12 mouse cellular contexts compared by ENCODE assay signal in the genomic region with DNA sequence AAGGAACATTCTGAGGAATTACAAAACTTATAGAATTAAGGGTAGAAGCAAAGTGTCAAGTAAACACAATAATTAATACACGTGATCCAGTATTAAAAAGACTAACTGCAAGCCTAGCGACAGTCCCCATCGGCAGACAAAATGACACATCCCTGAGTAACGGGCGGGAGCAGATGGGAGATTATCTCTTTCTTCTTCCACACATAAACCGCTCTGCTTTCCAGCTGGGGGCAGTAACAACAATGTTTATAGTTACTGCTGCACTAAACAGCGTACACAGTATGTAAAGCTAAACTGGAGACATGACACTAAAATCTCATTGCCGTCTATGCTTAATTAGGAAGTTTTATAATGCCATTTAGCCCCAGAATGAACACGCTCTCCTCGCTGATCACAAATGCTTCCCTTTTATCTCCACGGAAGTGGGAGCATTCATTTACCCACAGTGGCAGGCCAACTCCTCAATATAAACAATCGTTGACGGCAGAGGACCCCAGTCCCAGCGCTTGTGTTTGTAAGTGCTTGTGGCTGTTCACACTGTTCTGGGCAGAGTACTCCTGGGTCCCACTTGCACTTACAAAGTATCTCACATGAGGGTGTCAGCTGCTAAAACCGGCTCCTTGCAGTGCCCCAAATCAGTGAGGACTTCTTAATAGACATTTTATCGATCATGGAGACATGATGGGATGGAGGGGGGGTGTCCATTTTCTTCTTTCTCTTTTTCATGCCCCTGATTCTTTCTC. TPM values are rescaled to one million over a fixed set of nuclear protein-coding genes. Genes with fewer than 3 reads are reported as not detected.
A peak's percentile ranks its signal among the peaks of the same experiment; 100 is the strongest.
DNase-seq lines count a peak whose midpoint lies in the region; ATAC-seq and TF ChIP-seq lines count a peak whose summit lies in the region.
"Had no signal": no experiment of that assay in that cellular context is flagged by ENCODE, and none has a peak within 500 bp of the region (broad histone marks: within the 10 kb centered on the region; RNA-seq: fewer than 3 reads in every experiment).

No protein-coding gene starts in this region.

- H3K4me2 ChIP-seq in lung, embryonic 15.5 days: peak overlapping the region; percentile 36
- H3K4me2 ChIP-seq in limb, embryonic 13.5 days (replicated peaks): peak overlapping the region; percentile 38
- H3K4me2 ChIP-seq in stomach, embryonic 16.5 days (ENCODE audit: low read depth, low read length): 0 out of 2 replicates have a peak overlapping the region, but pooled peaks have one; percentile 20
- H3K4me2 ChIP-seq: embryonic facial prominence, embryonic 12.5 days had no signal

- peak; percentile 39 to 58 for DNase-seq in cerebellum, adult 18-20 months
- no peak for DNase-seq in cerebellum, adult 8-10 months
- no peak for DNase-seq in lung, adult 2 months
- no peak for DNase-seq in spleen, postnatal 14 days (ENCODE audit: low spot score in 2 of 2)

- no peak overlapping the region for H3K9ac ChIP-seq in lung, embryonic 15.5 days
- no peak overlapping the region; the same call in 1 of the 2 replicates for H3K9ac ChIP-seq in limb, embryonic 13.5 days
- H3K9ac ChIP-seq in stomach, embryonic 16.5 days (ENCODE audit: low read length): no peak overlapping the region
- H3K9ac ChIP-seq: embryonic facial prominence, embryonic 12.5 days; liver, postnatal 0 days had no signal

- 32% methylated on average over 16 of the region's 16 CpGs for WGBS in lung, embryonic 15.5 days
- 43% methylated on average over 16 of the region's 16 CpGs for WGBS in lung, adult 2 months
- 21% methylated on average over 16 of the region's 16 CpGs for WGBS in limb, embryonic 13.5 days
- 42% methylated on average over 16 of the region's 16 CpGs for WGBS in stomach, embryonic 16.5 days

- no peak overlapping the region for H3K4me3 ChIP-seq in lung, embryonic 15.5 days
- H3K4me3 ChIP-seq in lung, adult 2 months (replicated peaks; ENCODE audit: extremely low read depth, low read depth, low read length): no peak overlapping the region
- no peak overlapping the region for H3K4me3 ChIP-seq in limb, embryonic 13.5 days
- H3K4me3 ChIP-seq in stomach, embryonic 16.5 days (replicated peaks; ENCODE audit: low read length): no peak overlapping the region
- H3K4me3 ChIP-seq: embryonic facial prominence, embryonic 12.5 days had no signal

- no peak overlapping the region for H3K27ac ChIP-seq in lung, embryonic 15.5 days
- 0 out of 2 replicates have a peak overlapping the region, but pooled peaks have one; percentile 63 for H3K27ac ChIP-seq in limb, embryonic 13.5 days
- no peak overlapping the region for H3K27ac ChIP-seq in stomach, embryonic 16.5 days (ENCODE audit: low read length)

- no peak for TF ChIP-seq CTCF in lung, adult 2 months (IDR thresholded peaks at IDR 0.05; ENCODE audit: insufficient read depth, low read length)

- no peaks in the 10 kb centered on the region for H3K36me3 ChIP-seq in lung, embryonic 15.5 days
- no peaks in the 10 kb centered on the region for H3K36me3 ChIP-seq in limb, embryonic 13.5 days
- H3K36me3 ChIP-seq in stomach, embryonic 16.5 days (ENCODE audit: control insufficient read depth, insufficient read depth, low read length): no peaks in the 10 kb centered on the region
- H3K36me3 ChIP-seq: embryonic facial prominence, embryonic 12.5 days had no signal

- TF ChIP-seq POLR2A in lung, adult 2 months (IDR thresholded peaks at IDR 0.05; ENCODE audit: borderline replicate concordance, extremely low read depth, low read depth, low read length): no peak

- no peaks in the 10 kb centered on the region for H3K27me3 ChIP-seq in lung, embryonic 15.5 days
- H3K27me3 ChIP-seq in limb, embryonic 13.5 days: no peaks in the 10 kb centered on the region; the same call in 1 of the 2 replicates
- no peaks in the 10 kb centered on the region for H3K27me3 ChIP-seq in stomach, embryonic 16.5 days (ENCODE audit: control insufficient read depth, insufficient read depth, low read length)
- H3K27me3 ChIP-seq: embryonic facial prominence, embryonic 12.5 days had no signal

- H3K9me3 ChIP-seq in lung, embryonic 15.5 days: no peaks in the 10 kb centered on the region
- H3K9me3 ChIP-seq in limb, embryonic 13.5 days: no peaks in the 10 kb centered on the region
- H3K9me3 ChIP-seq in stomach, embryonic 16.5 days (replicated peaks; ENCODE audit: control insufficient read depth, low read length): no peaks in the 10 kb centered on the region
- H3K9me3 ChIP-seq: embryonic facial prominence, embryonic 12.5 days had no signal

- no peaks in the 10 kb centered on the region for H3K4me1 ChIP-seq in lung, embryonic 15.5 days
- no peaks in the 10 kb centered on the region for H3K4me1 ChIP-seq in lung, adult 2 months (ENCODE audit: control insufficient read depth, insufficient read depth, low read length)
- H3K4me1 ChIP-seq in limb, embryonic 13.5 days: peaks cover 58% of the 10 kb centered on the region
- no peaks in the 10 kb centered on the region for H3K4me1 ChIP-seq in stomach, embryonic 16.5 days (ENCODE audit: control insufficient read depth, insufficient read depth, low read length)

- no peak for ATAC-seq in lung, embryonic 15.5 days (ENCODE audit: borderline replicate concordance, extremely low read depth, low FRiP score, low TSS enrichment)
- no peak for ATAC-seq in limb, embryonic 13.5 days (ENCODE audit: low FRiP score, low read depth)
- no peak for ATAC-seq in stomach, embryonic 16.5 days (ENCODE audit: insufficient read depth, low FRiP score)
- ATAC-seq in megakaryocyte progenitor cell, adult 5-6 weeks (replicated peaks; ENCODE audit: poor library complexity): no peak
- ATAC-seq: liver, postnatal 0 days had no signal

RNA-seq across cellular contexts. Expression of a gene that starts 51.9 kb away (rescaled TPM):
- not detected in 2 replicates for polyA plus RNA-seq in lung, embryonic 15.5 days (2015; fragmentation: Nextera tagmentation; extraction: Ambion mirVana)
- polyA plus RNA-seq in lung, adult 2 months (2012; rRNA removed): not detected in 2 replicates
- not detected in 2 replicates for polyA plus RNA-seq in limb, embryonic 13.5 days (2015; fragmentation: Nextera tagmentation; extraction: Ambion mirVana)
- polyA plus RNA-seq in stomach, embryonic 16.5 days (2015; fragmentation: Nextera tagmentation; extraction: Ambion mirVana): not detected in 2 replicates
- not detected in 2 replicates for total RNA-seq in megakaryocyte progenitor cell, adult 5-6 weeks (2015)
- total RNA-seq in megakaryocyte progenitor cell, adult 5-6 weeks (2017): not detected in 2 replicates
- total RNA-seq: heart, postnatal 36 days had no signal
- polyA plus RNA-seq: embryonic facial prominence, embryonic 12.5 days; liver, postnatal 0 days; small intestine, adult 2 months had no signal

Comparison
In these comparisons a context has a peak if more than half of its experiments do, and no peak if none do; other contexts are left out.
1. DNase-seq: peak in cerebellum, adult 18-20 months (2 of 2); none in cerebellum, adult 8-10 months (single experiment), lung, adult 2 months (single experiment) and spleen, postnatal 14 days (0 of 2).
2. Peak in every context shown above with its lines, with median percentiles within 50 percentile points of each other: H3K4me2 ChIP-seq.